Mouse (Mus musculus): Measurements from ENCODE around the gene Cyfip2.

Cyfip2 gene

GRCm38 (mm10) chr11:46235334-46235733, 77.3 kb downstream of the Cyfip2 start, which contains the start of gene Fndc9:
Fndc9 (plus strand) TSS chr11:46235531.
- DNase-seq (ENCODE audit: low read depth): no peak

GRCm38 (mm10) chr11:46233966-46234365, 78.7 kb downstream of the Cyfip2 start:
- DNase-seq (ENCODE audit: low read depth): no peak

DNA sequence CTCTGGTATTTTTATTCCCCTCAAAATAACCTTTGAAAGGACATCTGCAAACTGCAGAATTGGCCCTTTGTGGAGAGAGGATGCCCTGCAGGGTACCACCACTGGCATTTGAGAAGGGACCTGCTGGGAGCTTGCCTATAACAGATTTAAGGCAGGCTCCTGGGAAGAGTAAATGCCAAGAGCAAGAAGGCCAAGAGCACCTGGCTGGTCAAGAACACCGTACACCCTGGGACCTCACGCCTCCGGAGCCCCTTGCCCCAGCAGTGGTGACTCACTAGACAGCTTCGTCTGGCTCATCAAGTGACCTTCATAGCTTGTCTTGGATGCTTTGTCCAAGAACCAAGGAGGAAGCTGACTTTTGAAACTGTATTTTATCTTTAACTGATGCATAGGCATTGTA, 79.9 kb downstream of the Cyfip2 start:
- DNase-seq (ENCODE audit: low read depth): no peak

DNA sequence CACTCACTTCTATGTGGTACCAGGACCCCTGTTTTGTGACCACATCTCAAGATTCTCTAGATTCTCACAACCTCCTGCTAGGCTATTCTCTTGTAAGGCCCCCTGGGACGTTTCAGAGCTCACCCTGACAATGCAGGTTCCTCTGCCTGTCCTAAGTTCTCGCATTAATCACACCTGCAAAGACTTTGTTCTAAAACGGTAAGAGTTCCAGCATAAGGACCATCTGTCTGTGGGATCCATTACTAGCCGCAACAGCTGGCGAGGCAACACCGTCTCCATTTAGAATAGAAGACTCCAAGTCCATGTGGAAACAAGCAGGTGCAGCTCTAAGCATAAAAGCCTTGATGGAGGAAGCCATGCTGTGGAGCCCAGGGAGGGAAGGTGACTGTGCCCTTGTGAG, 82.5 kb downstream of the Cyfip2 start:
- DNase-seq (ENCODE audit: low read depth): no peak

- DNase-seq (ENCODE audit: low read depth): peak; percentile 74
Measured at GRCm38 (mm10) chr11:46225345-46225744, 87.3 kb downstream of the Cyfip2 start.

- no peak for DNase-seq (ENCODE audit: low read depth)
Measured at GRCm38 (mm10) chr11:46223575-46223974, 89.1 kb downstream of the Cyfip2 start.

GRCm38 (mm10) chr11:46220211-46220610, 92.4 kb downstream of the Cyfip2 start:
- DNase-seq (ENCODE audit: low read depth): no peak

DNA sequence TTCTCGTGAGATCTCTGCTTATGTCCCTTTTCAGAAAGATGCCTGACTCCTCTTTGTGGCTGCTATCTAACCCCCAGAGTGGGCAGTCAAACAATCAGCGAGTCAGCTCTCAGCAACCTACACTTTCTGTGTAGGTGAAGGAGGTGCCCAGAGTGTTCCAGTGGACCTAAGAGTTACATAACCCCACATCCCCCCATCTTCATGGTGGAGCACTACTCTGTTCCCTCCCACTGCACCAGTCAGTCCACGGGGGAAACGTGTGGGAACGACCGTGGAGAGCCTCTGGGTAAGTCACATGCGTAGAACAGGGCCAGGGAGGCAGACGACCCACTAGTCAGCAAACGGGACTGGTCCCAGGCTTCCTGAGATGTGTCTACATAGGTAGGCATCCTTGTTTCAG, 93.3 kb downstream of the Cyfip2 start:
- DNase-seq (ENCODE audit: low read depth): no peak

- DNase-seq (ENCODE audit: low read depth): no peak
Measured at GRCm38 (mm10) chr11:46218584-46218983, 94.1 kb downstream of the Cyfip2 start.

DNA sequence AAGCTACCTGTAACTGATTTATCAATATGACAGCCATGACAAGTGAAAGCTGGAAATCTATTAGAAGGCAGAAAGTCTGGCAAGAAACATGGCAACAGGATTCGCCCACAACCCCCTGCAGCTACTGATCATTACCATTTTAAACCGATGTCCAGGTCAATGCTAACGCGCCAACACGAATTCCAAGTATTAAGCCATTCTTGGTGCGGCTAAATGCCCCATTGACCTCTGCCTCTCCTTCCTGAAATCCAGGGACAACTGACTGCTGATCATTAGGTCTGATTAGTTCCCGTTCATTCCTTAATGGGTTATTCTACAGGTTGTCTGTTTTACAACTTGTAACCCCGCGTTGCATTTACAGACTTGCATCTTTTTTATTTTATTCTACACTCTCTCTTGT, 95.0 kb downstream of the Cyfip2 start:
- DNase-seq (ENCODE audit: low read depth): no peak

- peak; percentile 75 for DNase-seq (ENCODE audit: low read depth)
Measured at GRCm38 (mm10) chr11:46216669-46217068, 96.0 kb downstream of the Cyfip2 start.

DNA sequence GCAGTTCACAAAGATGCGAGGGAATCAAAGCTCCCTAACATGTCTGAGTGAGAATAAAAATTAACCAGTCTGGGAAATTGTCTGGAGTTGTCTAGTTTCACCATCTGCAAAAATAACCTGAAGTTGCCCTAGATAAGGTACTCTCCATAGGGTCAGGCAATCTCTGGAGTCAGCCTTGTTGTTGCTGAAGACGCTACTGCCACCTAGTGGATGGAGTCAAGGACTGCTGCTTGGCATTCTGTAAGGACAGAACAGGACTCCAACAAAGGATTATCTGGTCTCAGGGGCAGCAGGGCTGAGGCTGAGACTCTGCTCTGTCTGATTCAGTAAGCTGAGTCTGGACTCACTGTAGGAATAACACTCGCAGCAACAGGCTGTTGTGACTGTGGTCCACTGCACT, 97.3 kb downstream of the Cyfip2 start:
- DNase-seq (ENCODE audit: low read depth): peak; percentile 96

DNA sequence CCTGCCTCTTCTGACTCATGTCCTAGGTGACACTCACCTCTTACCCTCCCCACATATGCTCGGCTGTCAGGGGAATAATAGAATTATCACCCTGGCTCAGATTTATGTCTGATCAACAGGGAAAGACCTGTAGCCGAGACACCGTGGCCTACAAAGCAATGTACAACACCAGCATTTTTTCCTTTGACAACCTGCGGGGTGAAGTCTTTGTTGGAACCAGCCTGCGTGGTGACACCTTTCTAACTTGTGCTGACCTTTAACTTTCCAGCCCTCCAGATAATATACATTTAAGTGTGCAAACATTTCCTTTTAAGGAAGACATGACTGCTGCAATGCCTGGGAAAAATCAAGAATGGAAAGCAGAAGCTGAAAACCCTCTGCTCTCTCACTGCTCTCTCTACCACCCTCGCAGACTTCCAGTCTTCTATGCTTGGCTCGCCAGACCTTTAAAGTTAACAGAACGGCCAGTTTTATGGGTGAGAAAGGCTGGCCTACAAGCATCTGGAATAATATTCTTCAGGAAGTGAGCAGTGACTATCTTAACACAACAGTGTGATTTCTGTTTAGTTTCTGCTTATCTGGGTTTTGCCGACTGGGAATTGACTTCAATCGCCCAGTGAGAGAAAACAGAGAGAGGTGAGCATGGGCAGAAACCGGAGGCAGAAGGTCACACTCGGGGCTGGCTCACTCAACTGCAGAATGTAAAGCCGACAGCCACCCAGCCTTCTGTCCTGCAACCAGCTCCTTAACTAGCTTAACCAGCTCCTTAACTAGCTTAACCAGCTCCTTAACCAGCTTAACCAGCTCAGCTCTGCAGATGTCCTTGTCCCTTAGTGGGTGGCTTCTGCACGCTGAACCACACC, 98.1 kb downstream of the Cyfip2 start:
- no peak for DNase-seq (ENCODE audit: low read depth)

DNA sequence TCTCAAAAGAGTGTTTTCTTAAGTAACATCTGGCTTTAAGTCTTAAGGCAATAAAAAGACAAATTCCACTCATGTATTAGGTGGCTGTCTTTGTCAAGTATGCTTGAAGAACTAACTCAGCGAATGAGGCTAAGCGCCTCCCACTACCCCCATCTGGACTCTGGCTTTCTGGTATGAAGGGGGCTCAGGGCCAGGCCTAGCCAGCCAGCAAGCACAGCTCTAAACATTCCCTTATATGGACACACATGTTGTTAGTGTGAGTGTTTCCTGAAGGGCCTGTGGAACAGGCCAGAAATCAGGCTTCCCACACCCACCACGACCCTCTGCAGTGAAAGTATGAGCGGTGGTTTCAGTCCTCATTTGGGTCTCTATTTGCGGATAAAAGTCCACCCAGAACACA, 98.8 kb downstream of the Cyfip2 start:
- peak; percentile 84 for DNase-seq (ENCODE audit: low read depth)

- no peak for DNase-seq (ENCODE audit: low read depth)
Measured at GRCm38 (mm10) chr11:46211858-46212257, 100.8 kb downstream of the Cyfip2 start.

DNA sequence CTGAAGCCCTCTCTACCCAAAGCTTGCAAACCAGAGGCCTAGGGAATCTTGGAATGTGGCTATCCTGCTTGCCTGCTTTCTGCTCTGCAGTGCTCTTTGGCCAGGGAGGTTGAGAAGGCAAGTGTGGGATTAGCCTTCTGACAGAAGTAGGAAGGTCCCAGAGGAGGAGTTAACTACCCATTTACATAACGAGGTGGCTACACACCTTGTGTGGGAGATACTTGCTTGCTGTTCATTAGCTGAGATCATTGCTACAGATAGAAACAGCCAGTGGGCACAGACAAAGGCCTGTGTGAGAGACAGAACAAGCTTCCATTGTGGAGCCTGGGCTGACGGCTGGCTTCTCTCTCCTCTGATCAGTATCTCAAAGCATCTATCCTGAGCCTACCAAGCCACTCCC, 102.8 kb downstream of the Cyfip2 start:
- DNase-seq (ENCODE audit: low read depth): no peak

- peak; percentile 43 for DNase-seq (ENCODE audit: low read depth)
Measured at GRCm38 (mm10) chr11:46205639-46206409, 106.8 kb downstream of the Cyfip2 start.

GRCm38 (mm10) chr11:46204841-46205240, 107.8 kb downstream of the Cyfip2 start:
- no peak for DNase-seq (ENCODE audit: low read depth)

GRCm38 (mm10) chr11:46202547-46202887, 110.1 kb downstream of the Cyfip2 start:
- DNase-seq (ENCODE audit: low read depth): no peak

DNA sequence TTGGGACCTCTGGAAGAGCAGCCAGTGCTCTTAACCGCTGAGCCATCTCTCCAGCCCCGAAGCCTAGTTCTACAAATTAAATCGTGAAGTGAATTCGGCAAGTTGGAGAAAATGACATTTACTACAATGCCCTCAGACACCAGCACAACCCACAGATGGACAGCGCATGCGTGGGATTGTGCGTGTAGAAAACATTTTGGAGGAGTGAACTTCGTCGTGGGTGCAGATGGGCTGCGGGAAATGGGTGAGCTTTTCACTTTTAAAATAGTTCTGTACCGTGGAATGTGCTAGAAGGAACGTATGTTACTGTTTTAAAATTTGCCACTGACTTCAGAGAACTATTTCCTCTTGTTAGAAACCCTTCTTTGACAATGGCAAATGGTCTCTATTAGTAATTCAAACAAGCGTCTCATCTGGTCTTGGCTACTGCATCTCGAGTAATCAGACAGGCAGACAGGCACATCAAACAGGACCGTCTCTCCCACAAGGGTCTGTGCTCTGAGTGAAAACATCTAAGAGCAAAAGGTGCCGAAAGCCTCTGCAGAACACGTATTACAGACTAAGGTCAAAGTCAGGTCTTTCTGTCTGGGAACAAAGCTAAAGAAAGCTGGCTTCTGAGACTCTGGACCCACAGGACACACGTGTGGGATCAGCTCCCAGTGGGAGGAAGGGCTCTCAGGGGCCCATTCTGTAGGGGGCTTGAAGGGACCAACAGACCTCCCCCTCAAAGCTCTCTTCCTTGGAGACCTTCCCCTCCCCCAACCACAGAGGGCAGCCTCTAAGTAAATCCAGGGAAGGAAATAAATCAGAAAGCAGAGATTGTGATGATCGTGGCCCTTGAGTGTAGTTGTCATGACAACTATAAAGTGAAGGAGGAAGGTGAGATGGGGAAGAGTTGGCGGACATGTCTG, 110.8 kb downstream of the Cyfip2 start:
- no peak for DNase-seq (ENCODE audit: low read depth)

GRCm38 (mm10) chr11:46200664-46201063, 112.0 kb downstream of the Cyfip2 start:
- DNase-seq (ENCODE audit: low read depth): no peak

GRCm38 (mm10) chr11:46194175-46194574, 118.5 kb downstream of the Cyfip2 start:
- DNase-seq (ENCODE audit: low read depth): no peak

Measured in NIH3T3 (cell line).